Mouse (Mus musculus) liver, adult (tissue): ENCODE results near the gene Dyrk4.

Source experiments
- GATA4 ChIP-seq: IDR thresholded peaks from 2 replicates; pipeline ENCODE4 v1.6.1; 2014; ENCODE audit warnings: mild to moderate bottlenecking, low read length; ENCODE audit not compliant: insufficient replicate concordance

Gene Dyrk4

GRCm38 (mm10) chr6:126907378-126907777 lies 14.3 kb downstream of the Dyrk4 start:
- no peak for TF ChIP-seq GATA4

DNA sequence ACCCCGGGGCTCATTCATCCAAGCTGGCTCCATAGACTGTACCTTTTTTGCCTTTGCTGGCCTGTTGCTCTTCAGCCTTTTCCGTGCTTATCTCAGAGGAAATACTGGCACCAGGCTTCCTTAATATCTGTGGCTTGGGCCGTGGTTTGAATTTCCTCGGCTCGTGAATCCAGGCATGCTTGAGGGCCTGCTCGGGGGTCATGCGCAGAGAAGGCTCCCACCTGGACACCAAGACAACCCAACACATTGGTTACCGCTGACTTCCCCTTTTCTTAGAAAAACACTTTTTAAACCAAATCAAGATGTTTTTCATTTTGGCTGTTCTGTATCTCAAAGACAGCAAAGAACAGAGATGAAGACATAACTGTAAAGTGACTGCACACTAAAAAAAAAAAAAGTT lies 44.5 kb downstream of the Dyrk4 start:
- TF ChIP-seq GATA4, result no peak

GRCm38 (mm10) chr6:126852881-126853280 lies 68.8 kb downstream of the Dyrk4 start, which contains the start of gene Akap3:
Gene Akap3, plus strand, starts transcription at chr6:126853098.
- no peak for TF ChIP-seq GATA4

GRCm38 (mm10) chr6:126848712-126849704 lies 72.6 kb downstream of the Dyrk4 start, which contains the start of gene Ndufa9:
Gene Ndufa9, minus strand, starts transcription at chr6:126849136.
- peak; percentile 92; the same call in 1 of the 2 replicates for TF ChIP-seq GATA4

GRCm38 (mm10) chr6:126836628-126837027 lies 85.0 kb downstream of the Dyrk4 start:
- no peak for TF ChIP-seq GATA4
